Mouse (Mus musculus): ENCODE data around the gene Stk38. TPM values are rescaled to one million over a fixed set of nuclear protein-coding genes. Genes with fewer than 3 reads are reported as not detected.
"Not testable (repeated sequence)": the region's sequence is repeated elsewhere in the genome, so short reads cannot be mapped to it uniquely, and the experiment has no call there.

Stk38 gene
- polyA plus RNA-seq, 1 experiment from 2014 or later = 136 TPM

GRCm38 (mm10) chr17:29043583-29043982 lies 35.8 kb upstream of the Stk38 start:
- WGBS = 92% methylated on average over 3 of the region's 3 CpGs
- Histone ChIP-seq H3K36me3 (ENCODE audit: control insufficient read depth, insufficient read depth) (peaks cover 49% of the 10 kb centered on the region), H3K27me3 (replicated peaks; ENCODE audit: control insufficient read depth, insufficient read depth, low read length) (no peaks in the 10 kb centered on the region), H3K4me2 (ENCODE audit: low read length) (no peak overlapping the region), H3K4me1 (replicated peaks; ENCODE audit: control insufficient read depth, insufficient read depth, low read length) (peaks cover 12% of the 10 kb centered on the region), H3K9me3 (ENCODE audit: control insufficient read depth, low read length) (no peaks in the 10 kb centered on the region), H3K4me3 (replicated peaks; ENCODE audit: low read length) (no peak overlapping the region), H3K9ac (replicated peaks; ENCODE audit: low read depth, low read length) (no peak overlapping the region), H3K27ac (ENCODE audit: low read length) (no peak overlapping the region)
- no peak for ATAC-seq

- Histone ChIP-seq H3K4me1 (replicated peaks; ENCODE audit: control insufficient read depth, insufficient read depth, low read length) (peaks cover 18% of the 10 kb centered on the region), H3K36me3 (ENCODE audit: control insufficient read depth, insufficient read depth) (peaks cover 53% of the 10 kb centered on the region), H3K9ac (replicated peaks; ENCODE audit: low read depth, low read length) (no peak overlapping the region), H3K4me2 (ENCODE audit: low read length) (no peak overlapping the region), H3K27me3 (replicated peaks; ENCODE audit: control insufficient read depth, insufficient read depth, low read length) (no peaks in the 10 kb centered on the region), H3K9me3 (ENCODE audit: control insufficient read depth, low read length) (no peaks in the 10 kb centered on the region), H3K27ac (ENCODE audit: low read length) (no peak overlapping the region), H3K4me3 (replicated peaks; ENCODE audit: low read length) (no peak overlapping the region)
- ATAC-seq = no peak
These were observed 34.8 kb upstream of the Stk38 start for GRCm38 (mm10) chr17:29042569-29042968.

GRCm38 (mm10) chr17:29041632-29042031 lies 33.8 kb upstream of the Stk38 start:
- H3K27me3 ChIP-seq (replicated peaks; ENCODE audit: control insufficient read depth, insufficient read depth, low read length); H3K27ac ChIP-seq (ENCODE audit: low read length); H3K4me2 ChIP-seq (ENCODE audit: low read length); ATAC-seq; H3K9me3 ChIP-seq (ENCODE audit: control insufficient read depth, low read length); H3K9ac ChIP-seq (replicated peaks; ENCODE audit: low read depth, low read length); H3K4me3 ChIP-seq (replicated peaks; ENCODE audit: low read length): not testable (repeated sequence)
- peaks cover 26% of the 10 kb centered on the region for H3K4me1 ChIP-seq (replicated peaks; ENCODE audit: control insufficient read depth, insufficient read depth, low read length)
- H3K36me3 ChIP-seq (ENCODE audit: control insufficient read depth, insufficient read depth) = peaks cover 59% of the 10 kb centered on the region
- WGBS = 82% methylated on average over 3 of the region's 3 CpGs

- H3K27me3 ChIP-seq (replicated peaks; ENCODE audit: control insufficient read depth, insufficient read depth, low read length) = no peaks in the 10 kb centered on the region
- H3K9me3 ChIP-seq (ENCODE audit: control insufficient read depth, low read length) = no peaks in the 10 kb centered on the region
- H3K27ac ChIP-seq (ENCODE audit: low read length) = no peak overlapping the region
- WGBS = 73% methylated on average over 11 of the region's 11 CpGs
- no peak overlapping the region for H3K9ac ChIP-seq (replicated peaks; ENCODE audit: low read depth, low read length)
- peaks cover 33% of the 10 kb centered on the region for H3K4me1 ChIP-seq (replicated peaks; ENCODE audit: control insufficient read depth, insufficient read depth, low read length)
- no peak for ATAC-seq
- H3K36me3 ChIP-seq (ENCODE audit: control insufficient read depth, insufficient read depth) = peaks cover 54% of the 10 kb centered on the region
- H3K4me2 ChIP-seq (ENCODE audit: low read length) = no peak overlapping the region
- H3K4me3 ChIP-seq (replicated peaks; ENCODE audit: low read length) = no peak overlapping the region
These were observed 31.6 kb upstream of the Stk38 start for GRCm38 (mm10) chr17:29039351-29039750.

GRCm38 (mm10) chr17:29035506-29035905 lies 27.7 kb upstream of the Stk38 start:
- no peaks in the 10 kb centered on the region for H3K27me3 ChIP-seq (replicated peaks; ENCODE audit: control insufficient read depth, insufficient read depth, low read length)
- H3K9ac ChIP-seq (replicated peaks; ENCODE audit: low read depth, low read length) = no peak overlapping the region
- peaks cover 33% of the 10 kb centered on the region for H3K36me3 ChIP-seq (ENCODE audit: control insufficient read depth, insufficient read depth)
- H3K27ac ChIP-seq (ENCODE audit: low read length) = no peak overlapping the region
- peak overlapping the region; percentile 56 for H3K4me3 ChIP-seq (replicated peaks; ENCODE audit: low read length)
- H3K4me2 ChIP-seq (ENCODE audit: low read length) = peak overlapping the region; percentile 99
- no peaks in the 10 kb centered on the region for H3K9me3 ChIP-seq (ENCODE audit: control insufficient read depth, low read length)
- no peak for ATAC-seq
- peaks cover 39% of the 10 kb centered on the region for H3K4me1 ChIP-seq (replicated peaks; ENCODE audit: control insufficient read depth, insufficient read depth, low read length)

- peaks cover 33% of the 10 kb centered on the region for H3K4me1 ChIP-seq (replicated peaks; ENCODE audit: control insufficient read depth, insufficient read depth, low read length)
- no peak for ATAC-seq
- H3K27me3 ChIP-seq (replicated peaks; ENCODE audit: control insufficient read depth, insufficient read depth, low read length) = no peaks in the 10 kb centered on the region
These were observed 26.5 kb upstream of the Stk38 start for GRCm38 (mm10) chr17:29034264-29034663.

GRCm38 (mm10) chr17:29033569-29034061 lies 25.8 kb upstream of the Stk38 start:
- no peaks in the 10 kb centered on the region for H3K27me3 ChIP-seq (replicated peaks; ENCODE audit: control insufficient read depth, insufficient read depth, low read length)
- H3K9ac ChIP-seq (replicated peaks; ENCODE audit: low read depth, low read length) = peak overlapping the region; percentile 87
- peaks cover 16% of the 10 kb centered on the region for H3K36me3 ChIP-seq (ENCODE audit: control insufficient read depth, insufficient read depth)
- no peaks in the 10 kb centered on the region for H3K9me3 ChIP-seq (ENCODE audit: control insufficient read depth, low read length)
- H3K4me1 ChIP-seq (replicated peaks; ENCODE audit: control insufficient read depth, insufficient read depth, low read length) = peaks cover 33% of the 10 kb centered on the region
- ATAC-seq = no peak
- no peak overlapping the region; the same call in 1 of the 2 replicates for H3K27ac ChIP-seq (ENCODE audit: low read length)
- WGBS = 0% methylated on average over 6 of the region's 6 CpGs
- peak overlapping the region; percentile 56 for H3K4me3 ChIP-seq (replicated peaks; ENCODE audit: low read length)
- H3K4me2 ChIP-seq (ENCODE audit: low read length) = peak overlapping the region; percentile 99

More at GRCm38 (mm10) chr17:29034264-29034663, 26.5 kb upstream of the Stk38 start:
- Histone ChIP-seq H3K9me3 (ENCODE audit: control insufficient read depth, low read length) (no peaks in the 10 kb centered on the region), H3K4me2 (ENCODE audit: low read length) (peak overlapping the region; percentile 99), H3K36me3 (ENCODE audit: control insufficient read depth, insufficient read depth) (peaks cover 22% of the 10 kb centered on the region), H3K27ac (ENCODE audit: low read length) (no peak overlapping the region), H3K9ac (replicated peaks; ENCODE audit: low read depth, low read length) (peak overlapping the region; percentile 87), H3K4me3 (replicated peaks; ENCODE audit: low read length) (peak overlapping the region; percentile 56)

- peak within 1 kb of the TSS; percentile 91 for H3K9ac ChIP-seq (replicated peaks; ENCODE audit: low read depth, low read length)
- H3K4me2 ChIP-seq (ENCODE audit: low read length) = peak within 1 kb of the TSS; percentile 99
- under 1% methylated on average over 77 of the region's 77 CpGs for WGBS
- H3K4me1 ChIP-seq (replicated peaks; ENCODE audit: control insufficient read depth, insufficient read depth, low read length) = peaks cover 26% of the 10 kb centered on the region
- peaks cover 10% of the 10 kb centered on the region for H3K36me3 ChIP-seq (ENCODE audit: control insufficient read depth, insufficient read depth)
- H3K27ac ChIP-seq (ENCODE audit: low read length) = peak within 1 kb of the TSS; percentile 98
- H3K27me3 ChIP-seq (replicated peaks; ENCODE audit: control insufficient read depth, insufficient read depth, low read length) = no peaks in the 10 kb centered on the region
- ATAC-seq = peak; percentile 99
- peak within 1 kb of the TSS; percentile 56 for H3K4me3 ChIP-seq (replicated peaks; ENCODE audit: low read length)
- H3K9me3 ChIP-seq (ENCODE audit: control insufficient read depth, low read length) = no peaks in the 10 kb centered on the region
These were observed 24.7 kb upstream of the Stk38 start, which contains the start of gene Srsf3 for GRCm38 (mm10) chr17:29032274-29033069. Gene Srsf3, plus strand, starts transcription at chr17:29032628.

GRCm38 (mm10) chr17:29031771-29032273 lies 24.0 kb upstream of the Stk38 start:
- WGBS = under 1% methylated on average over 26 of the region's 26 CpGs
- ATAC-seq = no peak; the same call in 1 of the 2 replicates
- Histone ChIP-seq H3K9me3 (ENCODE audit: control insufficient read depth, low read length) (no peaks in the 10 kb centered on the region), H3K36me3 (ENCODE audit: control insufficient read depth, insufficient read depth) (peaks cover 5% of the 10 kb centered on the region), H3K4me1 (replicated peaks; ENCODE audit: control insufficient read depth, insufficient read depth, low read length) (peaks cover 20% of the 10 kb centered on the region), H3K27me3 (replicated peaks; ENCODE audit: control insufficient read depth, insufficient read depth, low read length) (no peaks in the 10 kb centered on the region), H3K9ac (replicated peaks; ENCODE audit: low read depth, low read length) (peak overlapping the region; percentile 91), H3K4me2 (ENCODE audit: low read length) (peak overlapping the region; percentile 75), H3K4me3 (replicated peaks; ENCODE audit: low read length) (peak overlapping the region; percentile 56), H3K27ac (ENCODE audit: low read length) (peak overlapping the region; percentile 98)
